In genomic region chr2:30134928-30135620, GRCm38 (mm10) we compare ENCODE assay signal across 8 mouse cellular contexts. TPM values are rescaled to one million over a fixed set of nuclear protein-coding genes. Genes with fewer than 3 reads are reported as not detected.
DNase-seq lines count a peak whose midpoint lies in the region; ATAC-seq lines count a peak whose summit lies in the region.

No protein-coding gene starts in this region.

- peaks cover 12% of the 10 kb centered on the region for H3K36me3 ChIP-seq in lung, embryonic 16.5 days (ENCODE audit: control insufficient read depth, insufficient read depth, low read length)
- H3K36me3 ChIP-seq in heart, embryonic 16.5 days (ENCODE audit: control insufficient read depth, insufficient read depth): peaks cover 4% of the 10 kb centered on the region; the same call in 1 of the 2 replicates
- peaks cover 5% of the 10 kb centered on the region; the same call in 1 of the 2 replicates for H3K36me3 ChIP-seq in limb, embryonic 11.5 days (ENCODE audit: control insufficient read depth, insufficient read depth, low read length)
- peaks cover 8% of the 10 kb centered on the region for H3K36me3 ChIP-seq in stomach, embryonic 14.5 days (ENCODE audit: control insufficient read depth, insufficient read depth, low read length)

- peaks cover 11% of the 10 kb centered on the region for H3K4me1 ChIP-seq in lung, embryonic 16.5 days (replicated peaks; ENCODE audit: control insufficient read depth, insufficient read depth, low read length)
- H3K4me1 ChIP-seq in heart, embryonic 16.5 days (ENCODE audit: control insufficient read depth, insufficient read depth, low read length): peaks cover 19% of the 10 kb centered on the region
- peaks cover 10% of the 10 kb centered on the region for H3K4me1 ChIP-seq in limb, embryonic 11.5 days (ENCODE audit: control insufficient read depth, insufficient read depth, low read length)
- H3K4me1 ChIP-seq in stomach, embryonic 14.5 days (ENCODE audit: control insufficient read depth, insufficient read depth, low read length): peaks cover 17% of the 10 kb centered on the region

- peak overlapping the region; percentile 13; the same call in 1 of the 2 replicates for H3K27ac ChIP-seq in lung, embryonic 16.5 days (ENCODE audit: low read length)
- H3K27ac ChIP-seq in heart, embryonic 16.5 days (ENCODE audit: low read length): peak overlapping the region; percentile 93
- H3K27ac ChIP-seq in limb, embryonic 11.5 days (replicated peaks; ENCODE audit: low read depth, low read length): no peak overlapping the region
- no peak overlapping the region for H3K27ac ChIP-seq in stomach, embryonic 14.5 days (ENCODE audit: low read length)

- H3K4me2 ChIP-seq in lung, embryonic 16.5 days (ENCODE audit: low read depth, low read length): peak overlapping the region; percentile 73
- peak overlapping the region; percentile 77 for H3K4me2 ChIP-seq in heart, embryonic 16.5 days (ENCODE audit: low read depth, low read length)
- H3K4me2 ChIP-seq in limb, embryonic 11.5 days (ENCODE audit: low read depth, severe bottlenecking): peak overlapping the region; percentile 92; the same call in 1 of the 2 replicates
- H3K4me2 ChIP-seq in stomach, embryonic 14.5 days (replicated peaks; ENCODE audit: low read depth, low read length): peak overlapping the region; percentile 88

- H3K4me3 ChIP-seq in lung, embryonic 16.5 days (ENCODE audit: low read length): peak overlapping the region; percentile 97
- H3K4me3 ChIP-seq in heart, embryonic 16.5 days (ENCODE audit: low read length): peak overlapping the region; percentile 97
- peak overlapping the region; percentile 80 for H3K4me3 ChIP-seq in limb, embryonic 11.5 days (ENCODE audit: low read depth, low read length)
- H3K4me3 ChIP-seq in stomach, embryonic 14.5 days (ENCODE audit: low read depth, low read length): peak overlapping the region; percentile 86

- H3K9ac ChIP-seq in lung, embryonic 16.5 days (ENCODE audit: low read length): peak overlapping the region; percentile 92; the same call in 1 of the 2 replicates
- peak overlapping the region; percentile 93 for H3K9ac ChIP-seq in heart, embryonic 16.5 days (ENCODE audit: low read length)
- no peak overlapping the region; the same call in 1 of the 2 replicates for H3K9ac ChIP-seq in limb, embryonic 11.5 days (ENCODE audit: low read length)
- H3K9ac ChIP-seq in stomach, embryonic 14.5 days (replicated peaks; ENCODE audit: low read depth, low read length): peak overlapping the region; percentile 71; the same call in 1 of the 2 replicates

- no peaks in the 10 kb centered on the region for H3K9me3 ChIP-seq in lung, embryonic 16.5 days (ENCODE audit: control insufficient read depth, low read length)
- no peaks in the 10 kb centered on the region for H3K9me3 ChIP-seq in heart, embryonic 16.5 days (replicated peaks; ENCODE audit: control insufficient read depth, low read length)
- no peaks in the 10 kb centered on the region for H3K9me3 ChIP-seq in limb, embryonic 11.5 days (ENCODE audit: control insufficient read depth, low read length)
- no peaks in the 10 kb centered on the region for H3K9me3 ChIP-seq in stomach, embryonic 14.5 days (ENCODE audit: control insufficient read depth, low read depth, low read length)

- WGBS in lung, embryonic 16.5 days: 57% methylated on average over 10 of the region's 10 CpGs
- 57% methylated on average over 10 of the region's 10 CpGs for WGBS in heart, embryonic 16.5 days
- 83% methylated on average over 10 of the region's 10 CpGs for WGBS in limb, embryonic 11.5 days
- WGBS in stomach, embryonic 14.5 days: 72% methylated on average over 10 of the region's 10 CpGs

- ATAC-seq in lung, embryonic 16.5 days (ENCODE audit: low read depth): no peak
- ATAC-seq in heart, embryonic 16.5 days (replicated peaks; ENCODE audit: extremely low read depth, insufficient read depth, low FRiP score): no peak
- no peak for ATAC-seq in limb, embryonic 11.5 days (ENCODE audit: insufficient number of reproducible peaks, low FRiP score, low TSS enrichment, low read depth)
- no peak for ATAC-seq in stomach, embryonic 14.5 days (ENCODE audit: insufficient number of reproducible peaks, insufficient read depth, low FRiP score, low read depth)

- DNase-seq in lung, adult 18-20 months: no peak
- no peak for DNase-seq in limb, embryonic 11.5 days (ENCODE audit: low spot score)
- DNase-seq in urinary bladder, postnatal 36 days (ENCODE audit: low spot score in 2 of 2): no peak
- DNase-seq in frontal cortex, postnatal 14 days (ENCODE audit: low spot score in 2 of 2): no peak
- DNase-seq in layer of hippocampus, adult 11-12 months (ENCODE audit: low spot score): no peak

- H3K27me3 ChIP-seq in lung, embryonic 16.5 days (ENCODE audit: control insufficient read depth, insufficient read depth, low read depth, low read length): no peaks in the 10 kb centered on the region
- no peaks in the 10 kb centered on the region for H3K27me3 ChIP-seq in heart, embryonic 16.5 days (ENCODE audit: control insufficient read depth, insufficient read depth, low read length)
- H3K27me3 ChIP-seq in limb, embryonic 11.5 days (ENCODE audit: control insufficient read depth, insufficient read depth, low read length): no peaks in the 10 kb centered on the region
- H3K27me3 ChIP-seq in stomach, embryonic 14.5 days (ENCODE audit: control insufficient read depth, insufficient read depth, low read length): no peaks in the 10 kb centered on the region

RNA-seq across cellular contexts. Expression of gene Tbc1d13, which starts 1.5 kb away (rescaled TPM):
- 5.2 and 5.7 TPM in 2 replicates for polyA plus RNA-seq in lung, embryonic 16.5 days (2015; fragmentation: Nextera tagmentation; extraction: Ambion mirVana)
- 5.4 and 7.1 TPM in 2 replicates for polyA plus RNA-seq in heart, embryonic 16.5 days (2015; fragmentation: Nextera tagmentation; extraction: Ambion mirVana)
- polyA plus RNA-seq in limb, embryonic 11.5 days (2014; fragmentation: Nextera tagmentation; extraction: Ambion mirVana): 14.2 and 16.8 TPM in 2 replicates
- polyA plus RNA-seq in stomach, embryonic 14.5 days (2014; fragmentation: Nextera tagmentation; extraction: Ambion mirVana): 12.0 and 12.4 TPM in 2 replicates

RNA-seq across cellular contexts. Expression of gene Zer1, which starts 10.7 kb away (rescaled TPM):
- polyA plus RNA-seq in lung, embryonic 16.5 days (2015; fragmentation: Nextera tagmentation; extraction: Ambion mirVana): 6.1 and 7.8 TPM in 2 replicates
- 5.7 TPM in 2 replicates for polyA plus RNA-seq in heart, embryonic 16.5 days (2015; fragmentation: Nextera tagmentation; extraction: Ambion mirVana)
- 6.7 and 8.7 TPM in 2 replicates for polyA plus RNA-seq in limb, embryonic 11.5 days (2014; fragmentation: Nextera tagmentation; extraction: Ambion mirVana)
- 11.3 and 13.6 TPM in 2 replicates for polyA plus RNA-seq in stomach, embryonic 14.5 days (2014; fragmentation: Nextera tagmentation; extraction: Ambion mirVana)

RNA-seq across cellular contexts. Expression of gene Endog, which starts 36.2 kb away (rescaled TPM):
- 12.0 and 13.3 TPM in 2 replicates for polyA plus RNA-seq in lung, embryonic 16.5 days (2015; fragmentation: Nextera tagmentation; extraction: Ambion mirVana)
- 37.4 and 40.0 TPM in 2 replicates for polyA plus RNA-seq in heart, embryonic 16.5 days (2015; fragmentation: Nextera tagmentation; extraction: Ambion mirVana)
- 18.3 and 20.7 TPM in 2 replicates for polyA plus RNA-seq in limb, embryonic 11.5 days (2014; fragmentation: Nextera tagmentation; extraction: Ambion mirVana)
- polyA plus RNA-seq in stomach, embryonic 14.5 days (2014; fragmentation: Nextera tagmentation; extraction: Ambion mirVana): 21.9 and 24.8 TPM in 2 replicates

RNA-seq across cellular contexts. Expression of gene Zdhhc12, which starts 41.6 kb away (rescaled TPM):
- 32.0 and 33.5 TPM in 2 replicates for polyA plus RNA-seq in lung, embryonic 16.5 days (2015; fragmentation: Nextera tagmentation; extraction: Ambion mirVana)
- polyA plus RNA-seq in heart, embryonic 16.5 days (2015; fragmentation: Nextera tagmentation; extraction: Ambion mirVana): 29.4 and 30.8 TPM in 2 replicates
- 32.1 and 34.1 TPM in 2 replicates for polyA plus RNA-seq in limb, embryonic 11.5 days (2014; fragmentation: Nextera tagmentation; extraction: Ambion mirVana)
- polyA plus RNA-seq in stomach, embryonic 14.5 days (2014; fragmentation: Nextera tagmentation; extraction: Ambion mirVana): 44.1 and 45.2 TPM in 2 replicates

RNA-seq across cellular contexts. Expression of gene Spout1, which starts 43.2 kb away (rescaled TPM):
- polyA plus RNA-seq in lung, embryonic 16.5 days (2015; fragmentation: Nextera tagmentation; extraction: Ambion mirVana): 66.6 TPM in 2 replicates
- polyA plus RNA-seq in heart, embryonic 16.5 days (2015; fragmentation: Nextera tagmentation; extraction: Ambion mirVana): 31.5 and 34.3 TPM in 2 replicates
- polyA plus RNA-seq in limb, embryonic 11.5 days (2014; fragmentation: Nextera tagmentation; extraction: Ambion mirVana): 91.6 and 92.6 TPM in 2 replicates
- 63.6 and 64.6 TPM in 2 replicates for polyA plus RNA-seq in stomach, embryonic 14.5 days (2014; fragmentation: Nextera tagmentation; extraction: Ambion mirVana)

Comparison
In these comparisons a context has a peak if more than half of its experiments do, and no peak if none do; other contexts are left out.
1. H3K27ac ChIP-seq: peak in lung, embryonic 16.5 days (single experiment) and heart, embryonic 16.5 days (single experiment); none in limb, embryonic 11.5 days (single experiment) and stomach, embryonic 14.5 days (single experiment).
2. Peak in every context shown above with its lines, with median percentiles within 50 percentile points of each other: H3K4me2 ChIP-seq and H3K4me3 ChIP-seq.